Mouse (Mus musculus) C3H10T1/2 (cell line): Measurements from ENCODE around the gene Tas2r126. TPM values are rescaled to one million over a fixed set of nuclear protein-coding genes. Genes with fewer than 3 reads are reported as not detected.

Experiments used
- polyA plus RNA-seq, 2 experiments: library from polyadenylated mRNA; unstranded; fragments of >200 nt; fragmentation: generic; extraction: Trizol; gene quantifications; one replicate each; pipeline ENCODE4 v1.2.1; 2012; ENCODE audit warnings: missing spikeins in 2 of 2

Gene Tas2r126
- polyA plus RNA-seq = under 1 TPM in 1 of 2 experiments, not detected in 1; 0.09 TPM

GRCm38 (mm10) chr6:42434446-42434845 lies at the start of gene Tas2r126:
TSS of gene Tas2r126 (plus strand) at chr6:42434535.

GRCm38 (mm10) chr6:42399938-42400337 lies 34.4 kb upstream of the Tas2r126 start, which contains the start of gene Tas2r143:
TSS of gene Tas2r143 (plus strand) at chr6:42400238.

DNA sequence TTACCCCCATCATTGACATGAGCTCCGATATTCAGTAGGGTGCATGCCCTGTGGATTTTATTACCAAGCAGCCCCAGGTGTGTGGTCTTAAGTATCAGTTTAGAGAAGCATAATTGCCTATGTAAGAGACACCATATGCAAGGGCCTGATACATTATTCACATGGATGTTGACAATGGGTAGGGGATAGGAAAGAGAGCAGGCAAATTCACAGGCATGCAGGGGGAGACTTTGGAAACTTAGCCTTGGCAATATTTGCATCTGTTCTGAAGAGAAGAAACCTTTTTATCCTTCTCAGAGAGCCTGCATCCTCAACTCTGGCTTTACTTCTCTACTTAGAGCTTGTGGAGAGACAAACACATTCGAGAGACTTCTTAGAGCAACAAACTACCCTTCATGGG lies 29.2 kb upstream of the Tas2r126 start, which contains the start of gene Tas2r135:
TSS of gene Tas2r135 (plus strand) at position 301 of the 400 bp plus-strand sequence.

DNA sequence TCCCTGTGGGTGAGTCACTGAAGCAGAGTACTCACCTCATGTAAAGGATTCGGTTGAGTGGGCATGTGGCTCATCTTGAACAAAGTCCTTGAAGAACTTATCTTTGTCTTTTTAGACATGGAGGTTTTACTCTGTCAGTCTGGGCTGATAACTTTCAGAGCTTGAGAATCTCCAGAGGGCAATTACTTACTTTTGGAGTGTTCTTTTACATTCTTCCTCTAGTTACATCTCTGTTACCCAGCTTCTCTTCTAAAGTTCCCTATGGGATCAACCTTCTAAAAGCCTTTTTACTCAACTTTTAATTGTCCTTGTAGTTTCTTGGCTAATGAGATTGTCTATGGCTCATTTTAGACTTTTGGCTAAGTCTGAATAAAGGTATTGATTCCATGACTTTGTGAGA lies 30.8 kb downstream of the Tas2r126 start, which contains the start of gene Olfr458:
TSS of gene Olfr458 (minus strand) at position 101 of the 400 bp plus-strand sequence.

GRCm38 (mm10) chr6:42476235-42476634 lies 41.9 kb downstream of the Tas2r126 start, which contains the start of gene Olfr457:
TSS of gene Olfr457 (minus strand) at chr6:42476335.

Other genes starting within 250 kb of the Tas2r126 start
- gene Tas2r144, start 219.2 kb upstream of the Tas2r126 start, polyA plus RNA-seq = under 1 TPM in 1 of 2 experiments, not detected in 1; 0.05 TPM
- gene Gstk1, start 188.6 kb upstream of the Tas2r126 start, polyA plus RNA-seq = not detected
- gene Tmem139, start 172.6 kb upstream of the Tas2r126 start, polyA plus RNA-seq = under 1 TPM; 0.02 to 0.05 TPM
- gene Casp2, start 169.6 kb upstream of the Tas2r126 start, polyA plus RNA-seq = 1 to 10 TPM; 1.8 to 8.5 TPM
- gene Clcn1, start 147.8 kb upstream of the Tas2r126 start, polyA plus RNA-seq = under 1 TPM; 0.26 to 0.51 TPM
- gene Fam131b, start 109.9 kb upstream of the Tas2r126 start, polyA plus RNA-seq = 10 to 100 TPM in 1 of 2 experiments, 1 to 10 TPM in 1; 7.5 to 13.9 TPM
- 100 to 1,000 TPM; 273 to 364 TPM for gene Zyx, start 84.9 kb upstream of the Tas2r126 start, polyA plus RNA-seq
- gene Epha1, start 61.3 kb upstream of the Tas2r126 start, polyA plus RNA-seq = under 1 TPM; 0.09 to 0.54 TPM
- under 1 TPM in 1 of 2 experiments, not detected in 1; 0.05 TPM for gene Tas2r143, start 34.3 kb upstream of the Tas2r126 start, polyA plus RNA-seq
- gene Tas2r135, start 29.1 kb upstream of the Tas2r126 start, polyA plus RNA-seq = not detected
- gene Olfr458, start 30.7 kb downstream of the Tas2r126 start, polyA plus RNA-seq = not detected
- under 1 TPM in 1 of 2 experiments, not detected in 1; 0.04 TPM for gene Olfr457, start 41.8 kb downstream of the Tas2r126 start, polyA plus RNA-seq
- under 1 TPM in 1 of 2 experiments, not detected in 1; 0.06 TPM for gene Olfr456, start 52.7 kb downstream of the Tas2r126 start, polyA plus RNA-seq
- gene Olfr455, start 113.1 kb downstream of the Tas2r126 start, polyA plus RNA-seq = not detected
- under 1 TPM in 1 of 2 experiments, not detected in 1; 0.04 TPM for gene Tcaf3, start 163.2 kb downstream of the Tas2r126 start, polyA plus RNA-seq
- 1 to 10 TPM in 1 of 2 experiments, under 1 TPM in 1; 0.14 to 1.3 TPM for gene Tcaf2, start 210.7 kb downstream of the Tas2r126 start, polyA plus RNA-seq